Mouse (Mus musculus) forebrain, embryonic 12.5 days (tissue): Measurements from ENCODE around the gene Cxcr5. TPM values are rescaled to one million over a fixed set of nuclear protein-coding genes. Genes with fewer than 3 reads are reported as not detected.

Source experiments
- ATAC-seq: fragments of 200-750 bp; cut with Nextera tagmentation; 2 replicates; pipeline ENCODE4 v1.8.0; 2017; ENCODE audit warnings: moderate TSS enrichment; ENCODE audit not compliant: low FRiP score
- H3K27ac ChIP-seq: fragments of 300-500 bp; sonication (generic); 2 replicates; pipeline ENCODE4 v1.5.1; 2016; ENCODE audit warnings: mild to moderate bottlenecking
- H3K27me3 ChIP-seq: fragments of 300-500 bp; sonication (generic); 2 replicates; pipeline ENCODE4 v1.6.1; 2016; ENCODE audit warnings: mild to moderate bottlenecking
- H3K36me3 ChIP-seq: fragments of 300-500 bp; sonication (generic); replicated peaks from 2 replicates; pipeline ENCODE4 v1.6.1; 2016; ENCODE audit warnings: mild to moderate bottlenecking
- H3K4me1 ChIP-seq: fragments of 300-500 bp; sonication (generic); 2 replicates; pipeline ENCODE4 v1.6.1; 2016
- H3K4me2 ChIP-seq: fragments of 300-500 bp; sonication (generic); 2 replicates; pipeline ENCODE4 v1.6.1; 2016; ENCODE audit warnings: mild to moderate bottlenecking, moderate library complexity
- H3K4me3 ChIP-seq: fragments of 300-500 bp; sonication (generic); replicated peaks from 2 replicates; pipeline ENCODE4 v1.5.1; 2016; ENCODE audit warnings: mild to moderate bottlenecking
- H3K9ac ChIP-seq: fragments of 300-500 bp; sonication (generic); 2 replicates; pipeline ENCODE4 v1.6.1; 2016; ENCODE audit warnings: mild to moderate bottlenecking
- H3K9me3 ChIP-seq: fragments of 300-500 bp; sonication (generic); 2 replicates; pipeline ENCODE4 v1.6.1; 2016
- WGBS: fragments of 180-500 bp; shearing (Covaris S2); methylation state at CpG from one replicate; pipeline ENCODE4 v1.1.7; 2016; 5-methylcytosine and 5-hydroxymethylcytosine counted together
- polyA plus RNA-seq: library from polyadenylated mRNA; unstranded; fragments of >200 nt; fragmentation: Nextera tagmentation; extraction: Ambion mirVana; gene quantifications from 2 replicates; pipeline ENCODE4 v1.2.1, GENCODE M21; 2016

Cxcr5 gene
- 0.27 TPM in 1 of 2 replicates, not detected in the other for polyA plus RNA-seq

DNA sequence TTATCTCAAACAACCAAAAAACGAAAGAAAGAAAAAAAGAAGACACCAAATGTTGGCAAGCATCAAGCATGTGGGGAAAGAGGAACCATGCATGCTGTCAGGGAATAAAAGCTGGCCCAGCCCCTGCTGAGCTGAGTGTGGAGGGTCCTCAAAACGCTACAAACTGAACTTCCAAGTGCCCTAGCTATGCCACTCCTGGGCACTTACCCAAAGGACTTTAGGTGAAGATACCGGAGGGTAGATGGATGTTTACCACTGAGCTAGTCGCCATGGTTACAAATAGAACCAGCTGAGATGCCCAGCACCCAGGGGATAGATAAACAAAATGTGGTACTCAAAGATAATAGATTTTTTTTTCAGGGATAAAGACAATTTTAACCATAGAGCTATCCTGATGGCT, at the start of gene Cxcr5:
TSS of gene Cxcr5 (minus strand) at position 281 of the 400 bp plus-strand sequence.
- WGBS, result 66% methylated on average over 4 of the region's 4 CpGs
- H3K27me3 ChIP-seq, result no peaks in the 10 kb centered on the region
- no peaks in the 10 kb centered on the region for H3K36me3 ChIP-seq
- H3K9ac ChIP-seq, result no peak within 1 kb of the TSS
- no peak for ATAC-seq
- no peak within 1 kb of the TSS for H3K27ac ChIP-seq
- H3K9me3 ChIP-seq, result no peaks in the 10 kb centered on the region
- H3K4me1 ChIP-seq, result peaks cover 7% of the 10 kb centered on the region; the same call in 1 of the 2 replicates
- no peak within 1 kb of the TSS for H3K4me2 ChIP-seq
- H3K4me3 ChIP-seq, result no peak within 1 kb of the TSS

DNA sequence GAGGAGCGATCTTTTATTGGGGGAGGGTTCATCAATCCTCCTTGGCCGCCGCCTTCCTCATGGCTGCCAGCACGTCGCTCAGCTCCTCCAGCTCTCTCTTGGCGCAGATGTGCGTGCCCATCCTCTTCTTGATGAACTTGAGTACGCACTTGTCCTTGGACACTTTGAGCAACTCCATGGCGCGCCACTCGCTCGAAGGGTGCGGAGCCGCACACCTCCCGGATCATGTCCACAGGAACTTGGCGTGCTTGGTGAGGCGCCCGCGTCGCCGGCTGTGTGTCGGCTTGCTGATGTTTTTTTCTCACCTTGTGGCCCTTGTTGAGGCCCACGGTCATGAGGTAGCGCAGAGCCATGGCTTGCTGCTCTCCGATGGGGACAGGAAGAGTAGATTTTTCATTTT, 48.7 kb upstream of the Cxcr5 start:
- no peak overlapping the region for H3K9ac ChIP-seq
- no peak for ATAC-seq
- no peak overlapping the region for H3K27ac ChIP-seq
- no peak overlapping the region for H3K4me2 ChIP-seq
- H3K27me3 ChIP-seq, result no peaks in the 10 kb centered on the region
- H3K9me3 ChIP-seq, result no peaks in the 10 kb centered on the region
- 97% methylated on average over 25 of the region's 25 CpGs for WGBS
- H3K4me1 ChIP-seq, result peaks cover 24% of the 10 kb centered on the region
- H3K4me3 ChIP-seq, result no peak overlapping the region
- peaks cover 76% of the 10 kb centered on the region for H3K36me3 ChIP-seq

DNA sequence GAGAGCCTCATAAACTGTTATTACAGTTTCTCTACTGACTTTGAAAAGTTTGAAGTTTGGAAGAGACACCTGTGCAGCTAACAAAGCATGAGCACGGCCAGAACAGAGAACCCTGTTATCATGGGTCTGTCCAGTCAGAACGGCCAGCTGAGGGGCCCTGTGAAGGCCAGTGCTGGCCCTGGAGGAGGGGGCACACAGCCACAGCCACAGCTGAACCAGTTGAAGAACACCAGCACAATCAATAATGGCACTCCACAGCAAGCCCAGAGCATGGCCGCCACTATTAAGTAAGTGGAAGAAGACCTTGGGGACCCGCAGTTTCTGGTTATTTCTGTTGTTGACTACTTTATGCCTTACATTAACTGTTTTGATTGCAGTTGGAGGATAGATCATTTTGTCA, 45.6 kb upstream of the Cxcr5 start:
- peak overlapping the region; percentile 19; the same call in 1 of the 2 replicates for H3K4me3 ChIP-seq
- WGBS, result 71% methylated on average over 4 of the region's 4 CpGs
- H3K36me3 ChIP-seq, result peaks cover 45% of the 10 kb centered on the region
- H3K27ac ChIP-seq, result no peak overlapping the region
- no peak overlapping the region for H3K9ac ChIP-seq
- H3K27me3 ChIP-seq, result no peaks in the 10 kb centered on the region
- peak overlapping the region; percentile 41 for H3K4me2 ChIP-seq
- no peak for ATAC-seq
- no peaks in the 10 kb centered on the region for H3K9me3 ChIP-seq
- peaks cover 31% of the 10 kb centered on the region for H3K4me1 ChIP-seq

DNA sequence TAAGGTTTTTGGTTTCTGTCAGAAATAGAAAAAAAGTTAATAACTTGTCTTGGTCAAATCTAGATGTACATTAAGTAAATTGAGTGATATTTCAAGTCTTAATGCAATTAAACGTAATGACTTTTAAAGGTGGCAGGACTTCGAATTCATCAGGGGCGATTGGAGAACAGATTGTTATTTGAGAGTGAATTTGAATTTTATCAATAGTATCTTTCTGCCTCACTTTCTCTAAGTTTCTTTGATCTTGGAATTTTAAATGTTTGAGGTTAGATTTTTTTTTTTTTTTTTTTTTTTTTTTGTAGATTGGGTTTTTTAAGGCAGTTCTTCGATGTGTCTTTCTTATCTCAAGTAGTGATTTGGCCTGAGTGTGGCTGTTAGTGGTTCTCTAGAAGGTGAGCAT, 45.0 kb upstream of the Cxcr5 start:
- 70% methylated on average over 4 of the region's 4 CpGs for WGBS
- Histone ChIP-seq H3K4me3 (peak overlapping the region; percentile 88; the same call in 1 of the 2 replicates), H3K9ac (no peak overlapping the region)

DNA sequence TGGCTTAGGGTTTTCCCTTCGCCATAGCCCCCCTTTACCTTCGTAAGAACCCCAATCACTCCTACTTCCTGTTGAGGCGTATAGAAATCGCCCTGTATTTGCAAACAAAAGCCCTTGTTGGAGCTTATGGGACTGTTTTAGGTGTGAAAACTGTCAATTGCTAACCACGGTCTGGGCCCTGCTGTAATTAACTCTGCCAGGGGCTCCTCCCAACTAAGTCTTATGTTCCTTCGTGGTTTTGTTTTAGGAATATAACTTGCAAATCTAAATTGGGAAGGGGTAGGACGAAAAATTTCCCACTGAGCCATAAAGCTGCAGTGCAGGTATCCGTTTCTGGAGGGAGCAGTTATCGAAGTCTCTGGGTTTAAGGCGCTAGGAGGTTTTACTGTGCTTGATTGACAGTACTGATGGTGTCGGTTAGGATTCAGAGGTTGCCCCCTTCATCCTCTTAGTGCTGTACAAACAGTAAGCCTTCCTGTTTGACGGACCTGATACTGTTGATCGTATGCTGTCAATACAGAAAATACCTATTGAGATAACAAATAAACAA, 44.0 kb upstream of the Cxcr5 start:
- H3K27ac ChIP-seq, result peak overlapping the region; percentile 99
- peaks cover 31% of the 10 kb centered on the region for H3K4me1 ChIP-seq
- H3K27me3 ChIP-seq, result no peaks in the 10 kb centered on the region
- peak overlapping the region; percentile 70 for H3K4me2 ChIP-seq
- H3K9me3 ChIP-seq, result no peaks in the 10 kb centered on the region
- ATAC-seq, result no peak
- H3K9ac ChIP-seq, result peak overlapping the region; percentile 100
- peak overlapping the region; percentile 88 for H3K4me3 ChIP-seq
- under 1% methylated on average over 13 of the region's 13 CpGs for WGBS
- peaks cover 32% of the 10 kb centered on the region for H3K36me3 ChIP-seq

More for the DNA sequence above, 45.0 kb upstream of the Cxcr5 start:
- Histone ChIP-seq H3K4me2 (peak overlapping the region; percentile 70), H3K4me1 (peaks cover 31% of the 10 kb centered on the region), H3K27me3 (no peaks in the 10 kb centered on the region), H3K9me3 (no peaks in the 10 kb centered on the region), H3K36me3 (peaks cover 42% of the 10 kb centered on the region), H3K27ac (no peak overlapping the region)
- ATAC-seq, result no peak

DNA sequence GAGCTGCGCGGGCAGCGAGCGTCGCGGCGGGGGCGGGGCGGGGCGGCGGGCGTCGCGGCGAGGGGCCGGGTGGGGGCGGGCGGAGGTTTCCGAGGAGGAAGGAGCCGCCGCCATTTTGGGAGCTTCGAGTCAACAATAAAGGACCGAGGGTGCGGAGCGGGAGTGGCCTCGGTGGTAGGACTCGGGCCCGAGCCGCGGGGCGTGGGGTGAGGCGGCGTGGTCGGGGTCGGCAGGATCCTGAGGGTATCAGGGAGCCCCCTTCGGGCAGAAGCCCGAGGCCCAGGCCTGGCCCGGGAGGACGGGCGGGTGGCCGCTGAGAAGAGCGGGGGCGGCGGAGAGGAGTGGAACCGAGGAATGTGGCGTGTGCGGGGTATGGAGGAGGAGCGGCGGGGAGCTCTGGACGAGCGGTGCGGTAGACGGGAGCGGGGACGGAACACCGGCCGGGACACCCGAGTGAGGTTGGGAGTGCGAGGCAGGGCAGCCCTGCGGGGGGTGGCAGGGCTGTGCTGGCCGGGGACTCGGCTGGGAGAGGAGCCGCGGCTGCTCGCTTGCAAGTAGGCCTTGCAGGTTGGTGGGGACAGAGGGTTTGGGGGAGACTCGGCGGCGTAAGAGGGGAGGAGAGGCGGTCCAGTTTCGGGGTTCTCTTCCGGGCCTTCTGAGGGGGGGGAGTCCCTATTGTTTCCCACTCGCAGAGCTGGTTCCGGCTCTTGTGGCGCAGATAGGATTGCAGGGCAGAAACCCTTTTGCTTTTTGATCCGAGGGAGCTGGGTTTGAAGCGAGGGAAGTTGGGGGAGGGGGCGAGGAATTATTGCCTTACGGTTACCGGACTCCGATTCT, 43.3 kb upstream of the Cxcr5 start, which contains the start of gene Ddx6:
TSS of gene Ddx6 (plus strand) at position 114 of the 837 bp plus-strand sequence.
- ATAC-seq, result peak; percentile 70
- Histone ChIP-seq H3K4me2 (peak within 1 kb of the TSS; percentile 90), H3K4me1 (peaks cover 33% of the 10 kb centered on the region), H3K27ac (peak within 1 kb of the TSS; percentile 99), H3K4me3 (peak within 1 kb of the TSS; percentile 88), H3K9me3 (no peaks in the 10 kb centered on the region), H3K9ac (peak within 1 kb of the TSS; percentile 100), H3K27me3 (no peaks in the 10 kb centered on the region), H3K36me3 (peaks cover 25% of the 10 kb centered on the region)
- WGBS, result under 1% methylated on average over 60 of the region's 80 CpGs

DNA sequence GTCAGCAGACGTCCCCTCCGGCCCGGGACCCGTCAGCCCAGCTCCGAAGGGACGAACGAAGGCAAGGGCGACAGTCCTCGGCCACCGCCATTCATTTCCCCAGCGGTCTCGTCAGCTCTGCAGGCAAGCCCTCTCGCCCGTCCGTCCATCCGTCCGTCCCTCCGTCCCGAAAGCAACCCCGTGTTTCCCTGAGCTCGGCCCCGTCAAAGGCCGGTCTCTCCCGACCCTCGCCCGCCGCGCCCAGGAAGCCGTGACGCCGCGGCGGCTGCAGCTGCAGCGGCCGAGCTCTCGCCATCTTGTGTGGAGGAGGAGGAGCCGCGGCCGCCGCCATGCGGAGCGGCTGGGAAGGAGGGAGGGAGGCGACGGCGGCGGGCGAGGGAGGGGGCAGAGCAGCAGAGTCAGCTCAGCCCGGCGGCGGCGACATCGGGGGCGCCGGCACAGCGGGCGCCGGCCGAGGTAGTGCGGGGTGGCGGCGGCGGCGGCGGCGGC, 42.7 kb upstream of the Cxcr5 start:
- Histone ChIP-seq H3K9ac (peak overlapping the region; percentile 100), H3K27me3 (no peaks in the 10 kb centered on the region), H3K4me3 (peak overlapping the region; percentile 88), H3K4me2 (peak overlapping the region; percentile 90), H3K36me3 (peaks cover 22% of the 10 kb centered on the region), H3K27ac (peak overlapping the region; percentile 99), H3K4me1 (peaks cover 37% of the 10 kb centered on the region), H3K9me3 (no peaks in the 10 kb centered on the region)
- ATAC-seq, result peak; percentile 69
- under 1% methylated on average over 46 of the region's 65 CpGs for WGBS

DNA sequence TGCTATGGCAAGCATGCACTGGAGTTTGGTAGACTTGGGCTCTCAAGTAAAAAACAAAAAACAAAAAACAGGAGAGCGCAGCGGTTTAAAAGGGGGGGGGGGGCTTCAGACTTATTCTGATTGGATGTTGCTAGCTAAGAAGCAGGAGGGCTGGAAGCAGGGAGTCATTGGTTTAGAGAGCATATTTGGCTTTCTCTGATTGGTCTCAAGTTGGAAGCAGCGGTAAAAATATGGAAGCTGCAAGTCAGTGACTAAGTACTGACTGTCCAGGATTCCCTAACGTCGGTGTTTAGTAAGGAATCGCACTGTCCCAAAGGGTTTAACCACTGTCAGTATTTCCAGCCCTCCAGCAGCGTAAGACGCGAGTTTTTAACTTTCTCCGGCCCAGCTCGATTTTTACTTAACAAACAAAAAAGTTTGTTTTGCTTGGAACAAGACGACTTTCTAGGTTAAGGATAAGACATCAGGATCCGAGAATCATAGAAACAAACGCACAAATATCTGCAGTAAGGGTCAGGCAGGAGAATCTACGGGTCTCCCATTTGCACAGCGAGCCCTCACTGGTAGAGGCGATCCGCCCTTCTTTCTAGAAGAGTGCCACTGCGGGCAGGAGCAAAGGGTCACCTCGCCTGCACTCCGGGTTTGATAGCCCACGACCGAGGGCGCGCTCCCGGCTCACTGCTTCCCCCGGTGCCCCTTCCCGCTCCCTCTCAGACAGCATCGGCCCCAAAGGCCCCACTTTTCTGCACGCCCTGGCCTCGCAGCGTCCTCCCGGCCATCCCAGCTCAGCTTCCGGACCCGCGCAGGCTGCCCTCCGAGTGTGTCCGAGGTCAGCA, 42.0 kb upstream of the Cxcr5 start:
- under 1% methylated on average over 38 of the region's 38 CpGs for WGBS
- H3K27me3 ChIP-seq, result no peaks in the 10 kb centered on the region
- peaks cover 16% of the 10 kb centered on the region for H3K36me3 ChIP-seq
- peak overlapping the region; percentile 90 for H3K4me2 ChIP-seq
- H3K27ac ChIP-seq, result peak overlapping the region; percentile 99
- peak; percentile 59 for ATAC-seq
- H3K9me3 ChIP-seq, result no peaks in the 10 kb centered on the region
- peak overlapping the region; percentile 88 for H3K4me3 ChIP-seq
- peak overlapping the region; percentile 100 for H3K9ac ChIP-seq
- H3K4me1 ChIP-seq, result peaks cover 40% of the 10 kb centered on the region

DNA sequence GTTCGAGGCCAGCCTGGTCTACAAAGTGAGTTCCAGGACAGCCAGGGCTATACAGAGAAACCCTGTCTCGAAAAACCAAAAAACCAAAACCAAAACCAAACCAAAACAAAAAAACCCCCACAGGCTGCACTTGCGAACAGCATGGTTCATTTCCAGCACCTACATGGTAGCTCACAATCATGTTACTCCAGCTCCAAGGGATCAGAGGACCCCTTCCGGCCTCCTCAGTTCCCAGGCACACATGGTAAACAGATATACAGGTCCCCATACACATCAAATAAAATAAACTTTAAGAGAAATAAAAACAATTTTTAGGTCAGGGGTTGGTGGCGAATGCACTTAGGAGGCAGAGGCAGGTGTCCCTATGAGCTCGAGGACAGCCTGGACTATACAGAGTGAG, 41.1 kb upstream of the Cxcr5 start:
- WGBS, result 71% methylated on average over 6 of the region's 6 CpGs
- Histone ChIP-seq H3K9me3 (no peaks in the 10 kb centered on the region), H3K4me3 (peak overlapping the region; percentile 88), H3K36me3 (peaks cover 8% of the 10 kb centered on the region), H3K27me3 (no peaks in the 10 kb centered on the region), H3K9ac (peak overlapping the region; percentile 100), H3K27ac (peak overlapping the region; percentile 99), H3K4me2 (peak overlapping the region; percentile 90), H3K4me1 (peaks cover 37% of the 10 kb centered on the region)
- ATAC-seq, result no peak

DNA sequence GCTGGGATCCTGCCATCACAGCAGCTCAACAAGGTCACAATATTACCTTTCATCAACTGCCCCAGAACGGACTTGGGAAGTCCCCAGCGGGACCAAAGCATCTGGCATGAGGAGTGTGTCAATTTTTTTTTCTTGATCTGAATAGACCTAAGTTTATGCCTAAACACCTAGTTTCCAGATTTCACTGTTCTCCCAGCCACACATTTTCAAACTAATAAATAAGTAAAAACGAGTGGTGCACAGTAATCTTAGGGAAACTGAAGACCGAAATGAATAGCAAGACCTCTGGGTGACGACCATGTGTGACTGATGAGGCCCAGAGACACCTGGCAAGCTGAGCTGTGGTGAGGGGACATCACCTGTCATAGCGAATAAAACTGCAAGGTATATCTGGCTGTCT, 39.1 kb upstream of the Cxcr5 start:
- Histone ChIP-seq H3K27me3 (no peaks in the 10 kb centered on the region), H3K9ac (no peak overlapping the region), H3K4me3 (no peak overlapping the region), H3K4me1 (peaks cover 26% of the 10 kb centered on the region), H3K9me3 (no peaks in the 10 kb centered on the region), H3K4me2 (no peak overlapping the region), H3K27ac (no peak overlapping the region), H3K36me3 (no peaks in the 10 kb centered on the region)
- 86% methylated on average over 6 of the region's 6 CpGs for WGBS
- no peak for ATAC-seq

DNA sequence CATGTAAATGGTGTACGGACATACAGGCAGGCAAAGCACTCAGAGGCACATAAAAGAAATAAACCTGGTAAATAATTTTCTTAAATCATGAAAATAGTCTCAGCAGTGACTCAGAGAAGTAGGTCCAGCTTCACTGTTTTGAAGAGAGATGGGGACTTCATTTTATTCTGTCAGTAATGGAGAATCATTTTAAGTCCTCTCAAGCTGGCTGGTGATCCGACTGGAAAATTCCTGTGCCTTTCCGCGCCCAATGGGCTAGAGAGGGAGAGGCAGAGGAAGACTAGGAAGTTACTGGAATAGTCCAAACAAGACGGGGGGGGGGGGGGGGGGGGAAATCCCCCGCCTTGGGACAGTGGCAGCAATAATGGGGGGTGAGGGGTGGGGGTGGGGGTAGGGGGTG, 37.9 kb upstream of the Cxcr5 start:
- 20% methylated on average over 4 of the region's 6 CpGs for WGBS
- Histone ChIP-seq H3K9ac (0 out of 2 replicates have a peak overlapping the region, but pooled peaks have one; percentile 39), H3K9me3 (no peaks in the 10 kb centered on the region), H3K36me3 (no peaks in the 10 kb centered on the region), H3K4me1 (peaks cover 26% of the 10 kb centered on the region), H3K27me3 (no peaks in the 10 kb centered on the region), H3K4me3 (no peak overlapping the region), H3K27ac (no peak overlapping the region), H3K4me2 (peak overlapping the region; percentile 50; the same call in 1 of the 2 replicates)
- ATAC-seq, result no peak
